Mouse (Mus musculus): ENCODE results near the gene Brd3. TPM values are rescaled to one million over a fixed set of nuclear protein-coding genes. Genes with fewer than 3 reads are reported as not detected.
"Not testable (repeated sequence)": the region's sequence is repeated elsewhere in the genome, so short reads cannot be mapped to it uniquely, and the experiment has no call there.

Brd3 gene
- 80.9 and 87.1 TPM in 2 replicates for polyA plus RNA-seq (2016; fragmentation: Nextera tagmentation; extraction: Ambion mirVana)

DNA sequence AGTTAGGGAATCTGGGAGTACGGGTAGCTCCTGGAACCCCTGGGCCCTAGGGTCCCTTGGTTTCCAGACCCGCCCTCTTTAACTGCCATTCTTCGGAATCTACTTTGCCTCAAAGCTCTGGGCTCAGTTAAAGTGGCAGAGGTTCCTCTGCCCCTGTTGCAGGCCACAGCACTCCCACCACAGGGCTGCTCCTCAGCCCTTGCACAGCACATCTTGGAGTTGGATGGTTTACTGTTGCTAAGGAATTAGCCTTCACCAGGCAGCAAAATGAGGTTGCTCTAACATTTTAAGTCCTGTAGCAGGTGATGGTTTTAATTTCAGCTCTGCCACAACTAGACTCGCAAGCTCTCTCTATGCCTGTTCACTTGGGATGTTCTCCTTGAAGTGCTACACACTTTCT, at the start of gene Brd3:
TSS of gene Brd3 (minus strand) at position 101 of the 400 bp plus-strand sequence.
- H3K9ac ChIP-seq: 0 out of 2 replicates have a peak within 1 kb of the TSS, but pooled peaks have one; percentile 25
- no peak within 1 kb of the TSS for H3K27ac ChIP-seq (ENCODE audit: poor library complexity, severe bottlenecking)
- H3K27me3 ChIP-seq (replicated peaks): no peaks in the 10 kb centered on the region
- no peaks in the 10 kb centered on the region for H3K36me3 ChIP-seq
- peaks cover 33% of the 10 kb centered on the region for H3K4me1 ChIP-seq (replicated peaks)
- 72% methylated on average over 4 of the region's 4 CpGs for WGBS
- H3K4me3 ChIP-seq: no peak within 1 kb of the TSS
- no peaks in the 10 kb centered on the region for H3K9me3 ChIP-seq (replicated peaks)
- no peak for ATAC-seq (ENCODE audit: insufficient number of reproducible peaks, low FRiP score)
- H3K4me2 ChIP-seq: no peak within 1 kb of the TSS

DNA sequence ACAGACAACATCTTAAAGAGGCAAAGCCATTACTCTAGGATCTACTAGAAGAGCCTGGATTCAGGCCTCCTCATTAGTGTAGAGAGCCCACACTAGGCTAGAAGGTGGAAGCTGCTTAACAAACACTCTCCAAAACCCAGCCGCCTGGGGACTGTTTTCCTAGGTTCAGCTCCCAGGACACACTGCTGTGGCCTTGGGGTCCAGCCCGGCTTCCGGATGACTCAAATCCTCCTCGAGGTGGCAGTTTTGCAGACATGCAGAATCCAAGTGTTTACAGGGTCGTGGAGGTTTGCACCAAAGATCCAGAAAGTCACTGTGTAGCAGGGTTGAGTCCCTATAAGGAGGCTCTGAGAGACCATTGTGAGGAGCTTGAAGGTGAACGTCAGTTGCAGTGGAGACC, 49.5 kb upstream of the Brd3 start:
- no peak for ATAC-seq (ENCODE audit: insufficient number of reproducible peaks, low FRiP score)
- H3K4me1 ChIP-seq (replicated peaks): peaks cover 26% of the 10 kb centered on the region
- WGBS: 82% methylated on average over 6 of the region's 6 CpGs
- no peak overlapping the region for H3K9ac ChIP-seq
- no peak overlapping the region for H3K4me3 ChIP-seq
- H3K36me3 ChIP-seq: no peaks in the 10 kb centered on the region
- H3K27me3 ChIP-seq (replicated peaks): peaks cover 15% of the 10 kb centered on the region
- no peak overlapping the region for H3K27ac ChIP-seq (ENCODE audit: poor library complexity, severe bottlenecking)
- no peaks in the 10 kb centered on the region for H3K9me3 ChIP-seq (replicated peaks)
- no peak overlapping the region for H3K4me2 ChIP-seq

DNA sequence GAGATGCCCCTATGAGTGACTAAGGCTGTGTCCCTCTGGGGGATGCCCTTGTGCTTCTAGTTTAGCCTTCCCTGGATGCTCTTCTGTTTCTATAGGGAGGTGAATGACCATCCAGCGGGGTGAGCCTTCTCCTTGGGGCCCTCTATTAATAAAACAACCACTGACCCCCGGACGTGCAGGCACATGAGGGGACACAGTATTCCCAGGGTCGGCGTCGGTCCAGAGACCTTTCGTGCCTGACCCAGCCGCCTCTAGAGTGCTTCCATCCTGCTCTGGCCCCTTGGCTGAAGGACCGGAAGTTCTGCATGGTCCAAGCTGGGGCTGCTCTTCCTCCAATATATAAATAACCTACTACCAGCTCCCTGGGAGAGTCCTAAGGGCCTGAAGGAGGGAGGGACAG, 46.8 kb upstream of the Brd3 start:
- Histone ChIP-seq H3K4me1 (replicated peaks) (peaks cover 22% of the 10 kb centered on the region), H3K27ac (ENCODE audit: poor library complexity, severe bottlenecking) (no peak overlapping the region), H3K36me3 (no peaks in the 10 kb centered on the region), H3K9ac (no peak overlapping the region; the same call in 1 of the 2 replicates), H3K4me3 (no peak overlapping the region), H3K9me3 (replicated peaks) (no peaks in the 10 kb centered on the region), H3K4me2 (no peak overlapping the region), H3K27me3 (replicated peaks) (peaks cover 11% of the 10 kb centered on the region)
- ATAC-seq (ENCODE audit: insufficient number of reproducible peaks, low FRiP score): no peak
- WGBS: 65% methylated on average over 9 of the region's 9 CpGs

DNA sequence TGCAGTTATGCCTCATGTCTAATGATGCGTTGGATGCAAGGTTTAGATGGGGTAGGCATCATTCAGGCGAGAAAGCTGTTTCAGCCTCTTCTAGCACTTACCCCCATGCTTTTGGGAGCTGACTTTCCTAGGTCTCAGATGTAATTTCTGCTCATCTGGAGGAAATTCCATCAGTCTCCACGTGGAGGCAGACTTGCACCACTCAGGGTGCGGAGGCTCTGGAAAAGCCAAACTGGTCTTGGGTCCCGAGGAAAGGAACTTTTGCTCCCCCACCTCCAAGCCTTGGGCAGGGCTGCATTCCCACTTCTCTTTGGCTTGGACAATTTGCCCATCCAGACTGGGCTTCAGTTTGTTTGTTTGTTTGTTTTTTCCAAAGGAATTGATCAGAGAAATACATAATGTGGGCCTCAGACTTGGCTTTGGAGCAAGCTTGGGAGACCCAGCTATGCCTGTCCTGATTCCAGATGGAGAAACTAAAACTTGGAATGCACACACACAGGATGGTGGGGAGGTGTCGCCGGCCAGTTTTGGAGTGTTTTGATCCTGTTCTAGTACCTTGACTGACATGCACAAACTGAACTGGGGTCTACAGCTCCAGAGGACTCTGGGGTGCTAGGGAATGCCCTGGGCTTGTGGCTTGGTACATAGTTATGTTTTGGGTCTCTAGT, 45.3 kb upstream of the Brd3 start:
- Histone ChIP-seq H3K36me3 (no peaks in the 10 kb centered on the region), H3K4me1 (replicated peaks) (peaks cover 22% of the 10 kb centered on the region), H3K4me2 (no peak overlapping the region), H3K4me3 (no peak overlapping the region), H3K27ac (ENCODE audit: poor library complexity, severe bottlenecking) (no peak overlapping the region), H3K27me3 (replicated peaks) (peaks cover 11% of the 10 kb centered on the region), H3K9me3 (replicated peaks) (peaks cover 6% of the 10 kb centered on the region), H3K9ac (no peak overlapping the region)
- no peak for ATAC-seq (ENCODE audit: insufficient number of reproducible peaks, low FRiP score)
- 18% methylated on average over 7 of the region's 7 CpGs for WGBS

DNA sequence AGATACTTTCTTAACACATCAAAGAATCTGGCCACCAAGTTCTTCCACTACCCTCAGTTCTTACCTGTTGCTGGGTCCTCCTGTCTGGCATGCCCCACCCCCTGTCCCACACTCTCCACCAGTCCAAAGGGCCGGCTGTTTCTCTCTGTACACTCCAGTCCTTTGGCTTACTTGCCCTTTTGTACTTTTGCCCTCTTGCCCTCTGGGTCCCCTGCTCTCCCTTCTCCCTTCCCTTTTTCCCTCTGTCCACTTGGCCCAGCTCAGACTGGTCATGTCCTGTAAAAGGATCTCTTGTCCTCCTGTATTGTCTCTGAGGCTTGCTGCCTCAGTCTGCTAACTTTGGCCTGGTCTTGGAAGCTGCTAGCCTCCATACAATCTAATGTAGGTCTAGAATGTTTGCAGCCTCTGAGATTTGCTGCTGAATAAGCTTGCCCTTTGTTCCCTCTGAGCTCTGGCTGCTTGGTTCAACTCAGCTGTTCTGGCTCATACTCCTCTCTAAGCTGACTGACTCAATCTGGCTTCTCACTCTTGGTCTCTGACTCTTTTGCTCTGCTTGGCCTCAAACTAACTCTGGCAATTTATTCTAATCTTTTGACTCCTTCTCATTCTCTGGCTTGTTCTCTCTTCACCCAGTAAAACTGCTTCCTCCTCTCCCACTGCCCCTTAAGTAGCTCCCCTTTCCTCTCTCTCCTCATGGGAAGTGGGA, 41.4 kb upstream of the Brd3 start:
- no peak for ATAC-seq (ENCODE audit: insufficient number of reproducible peaks, low FRiP score)

DNA sequence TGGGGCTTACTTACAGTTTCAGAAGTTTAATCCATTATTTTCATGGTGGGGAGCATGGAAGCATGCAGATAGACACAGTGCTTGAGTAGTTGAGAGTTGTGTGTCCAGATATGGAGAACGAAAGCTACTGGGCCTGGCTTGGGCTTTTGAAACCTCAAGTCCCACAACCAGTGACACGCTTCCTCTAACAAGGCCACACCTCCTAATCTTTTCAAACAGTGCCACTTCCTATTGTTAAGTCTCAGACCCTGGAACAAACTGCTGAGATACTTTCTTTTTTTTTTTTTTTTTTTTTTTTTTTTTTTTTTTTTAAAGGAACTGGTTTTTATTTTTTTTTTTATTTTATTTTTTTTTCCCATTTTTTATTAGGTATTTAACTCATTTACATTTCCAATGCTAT, 40.5 kb upstream of the Brd3 start:
- 85% methylated on average over 2 of the region's 2 CpGs for WGBS
- no peak for ATAC-seq (ENCODE audit: insufficient number of reproducible peaks, low FRiP score)
- H3K4me2 ChIP-seq: no peak overlapping the region
- peaks cover 11% of the 10 kb centered on the region for H3K9me3 ChIP-seq (replicated peaks)
- H3K36me3 ChIP-seq: no peaks in the 10 kb centered on the region
- 0 out of 2 replicates have a peak, but pooled peaks cover 3% of the 10 kb centered on the region for H3K4me1 ChIP-seq (replicated peaks)
- no peaks in the 10 kb centered on the region for H3K27me3 ChIP-seq (replicated peaks)
- no peak overlapping the region for H3K27ac ChIP-seq (ENCODE audit: poor library complexity, severe bottlenecking)
- H3K4me3 ChIP-seq: no peak overlapping the region
- no peak overlapping the region for H3K9ac ChIP-seq

More for the DNA sequence above, 41.4 kb upstream of the Brd3 start:
- Histone ChIP-seq H3K9ac (no peak overlapping the region), H3K4me3 (no peak overlapping the region), H3K27me3 (replicated peaks) (no peaks in the 10 kb centered on the region), H3K27ac (ENCODE audit: poor library complexity, severe bottlenecking) (no peak overlapping the region), H3K4me2 (no peak overlapping the region), H3K4me1 (replicated peaks) (0 out of 2 replicates have a peak, but pooled peaks cover 7% of the 10 kb centered on the region), H3K36me3 (no peaks in the 10 kb centered on the region), H3K9me3 (replicated peaks) (peaks cover 11% of the 10 kb centered on the region)
- 80% methylated on average over 1 of the region's 1 CpGs for WGBS

DNA sequence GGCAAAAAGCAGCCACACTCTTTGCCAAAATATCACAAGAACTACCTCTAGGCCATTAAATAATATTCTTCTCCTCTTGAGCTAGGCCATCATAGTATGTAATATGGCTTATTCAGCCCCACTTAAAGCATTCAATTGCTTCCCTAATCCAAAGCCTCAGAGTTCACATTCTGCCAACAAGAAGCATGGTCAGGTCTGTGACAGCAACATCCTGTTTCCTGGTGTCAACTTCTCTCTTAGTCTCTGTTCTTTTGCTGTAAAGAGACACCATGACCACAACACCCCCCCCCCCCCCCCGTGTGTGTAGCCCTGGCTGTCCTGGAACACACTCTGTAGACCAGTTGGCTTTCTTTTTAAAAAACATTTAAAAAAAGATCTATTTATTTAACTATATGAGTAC, 39.9 kb upstream of the Brd3 start:
- H3K4me3 ChIP-seq: no peak overlapping the region
- 54% methylated on average over 1 of the region's 1 CpGs for WGBS
- no peak for ATAC-seq (ENCODE audit: insufficient number of reproducible peaks, low FRiP score)

DNA sequence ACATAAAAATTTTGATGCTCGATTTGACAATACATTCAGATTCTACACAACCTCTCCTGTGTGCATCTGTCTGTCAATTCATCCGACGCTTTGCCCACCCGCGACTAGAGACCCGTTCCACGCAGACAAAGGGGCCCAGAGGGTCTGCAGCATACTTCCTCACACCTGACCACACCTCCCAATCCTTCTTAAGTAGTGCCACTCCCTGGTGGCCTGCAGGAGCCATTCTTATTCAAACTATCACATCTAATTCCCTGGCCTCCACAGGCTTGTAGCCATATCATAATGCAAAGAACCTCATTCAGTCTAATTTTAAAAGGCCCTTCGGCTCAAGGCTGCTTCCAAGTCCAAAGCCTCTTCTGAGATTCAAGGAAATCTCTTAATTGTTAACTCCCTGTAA, 38.6 kb upstream of the Brd3 start:
- not testable (repeated sequence) for ATAC-seq (ENCODE audit: insufficient number of reproducible peaks, low FRiP score); H3K9ac ChIP-seq; H3K27me3 ChIP-seq (replicated peaks); H3K27ac ChIP-seq (ENCODE audit: poor library complexity, severe bottlenecking); H3K4me2 ChIP-seq; H3K4me1 ChIP-seq (replicated peaks); H3K4me3 ChIP-seq; H3K36me3 ChIP-seq
- H3K9me3 ChIP-seq (replicated peaks): peaks cover 11% of the 10 kb centered on the region
- 91% methylated on average over 8 of the region's 8 CpGs for WGBS

More for the DNA sequence above, 39.9 kb upstream of the Brd3 start:
- no peaks in the 10 kb centered on the region for H3K27me3 ChIP-seq (replicated peaks)
- H3K9me3 ChIP-seq (replicated peaks): peaks cover 11% of the 10 kb centered on the region
- H3K27ac ChIP-seq (ENCODE audit: poor library complexity, severe bottlenecking): no peak overlapping the region
- H3K4me1 ChIP-seq (replicated peaks): no peaks in the 10 kb centered on the region
- H3K4me2 ChIP-seq: no peak overlapping the region
- H3K9ac ChIP-seq: no peak overlapping the region
- H3K36me3 ChIP-seq: no peaks in the 10 kb centered on the region

DNA sequence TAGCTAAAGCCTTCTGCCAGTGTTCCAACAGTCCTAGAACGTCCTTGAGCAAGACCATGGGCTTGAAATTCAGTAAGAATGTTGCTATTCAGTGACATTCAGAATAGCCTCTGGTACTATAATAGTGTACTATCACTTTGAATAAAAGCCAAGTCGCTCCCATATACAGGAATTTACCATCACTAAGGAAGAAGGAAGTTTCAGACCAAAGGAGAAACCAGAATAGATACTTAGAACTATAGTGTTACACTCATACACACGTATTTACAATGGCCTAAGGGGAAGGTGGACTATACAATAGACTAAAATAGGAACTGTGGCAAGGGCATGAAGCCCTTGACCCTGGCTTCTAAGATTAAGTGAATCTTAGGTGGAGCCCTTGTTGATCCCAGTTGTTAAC, 38.1 kb upstream of the Brd3 start:
- not testable (repeated sequence) for H3K4me3 ChIP-seq; H3K27ac ChIP-seq (ENCODE audit: poor library complexity, severe bottlenecking); H3K36me3 ChIP-seq; H3K27me3 ChIP-seq (replicated peaks); H3K4me2 ChIP-seq; H3K9ac ChIP-seq; ATAC-seq (ENCODE audit: insufficient number of reproducible peaks, low FRiP score)
- Histone ChIP-seq H3K4me1 (replicated peaks) (peaks cover 12% of the 10 kb centered on the region), H3K9me3 (replicated peaks) (peaks cover 11% of the 10 kb centered on the region)
- WGBS: 75% methylated on average over 3 of the region's 3 CpGs

DNA sequence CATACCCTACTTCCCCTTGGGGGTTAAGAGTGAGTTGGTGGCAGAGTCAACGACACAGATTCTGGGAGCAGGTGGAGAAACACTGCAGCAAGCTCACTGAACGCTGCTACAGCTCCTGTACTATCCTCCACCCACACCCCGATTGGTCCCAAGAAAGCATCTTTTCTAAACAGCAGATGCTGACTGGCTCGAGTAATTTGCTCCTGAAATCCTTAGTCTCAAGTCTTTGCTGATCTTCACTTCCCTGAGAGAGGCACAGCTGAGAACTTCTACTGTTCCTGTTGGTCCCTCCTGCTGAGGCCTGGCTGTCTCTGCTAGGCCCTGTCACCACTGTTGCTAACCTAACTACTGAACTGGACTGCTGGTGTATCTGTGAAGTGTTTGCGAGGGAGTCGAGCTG, 37.2 kb upstream of the Brd3 start:
- Histone ChIP-seq H3K27ac (ENCODE audit: poor library complexity, severe bottlenecking) (no peak overlapping the region), H3K27me3 (replicated peaks) (no peaks in the 10 kb centered on the region), H3K9ac (no peak overlapping the region), H3K4me2 (no peak overlapping the region), H3K4me3 (no peak overlapping the region), H3K36me3 (no peaks in the 10 kb centered on the region), H3K9me3 (replicated peaks) (peaks cover 11% of the 10 kb centered on the region), H3K4me1 (replicated peaks) (peaks cover 13% of the 10 kb centered on the region)
- WGBS: 78% methylated on average over 6 of the region's 6 CpGs
- ATAC-seq (ENCODE audit: insufficient number of reproducible peaks, low FRiP score): no peak

DNA sequence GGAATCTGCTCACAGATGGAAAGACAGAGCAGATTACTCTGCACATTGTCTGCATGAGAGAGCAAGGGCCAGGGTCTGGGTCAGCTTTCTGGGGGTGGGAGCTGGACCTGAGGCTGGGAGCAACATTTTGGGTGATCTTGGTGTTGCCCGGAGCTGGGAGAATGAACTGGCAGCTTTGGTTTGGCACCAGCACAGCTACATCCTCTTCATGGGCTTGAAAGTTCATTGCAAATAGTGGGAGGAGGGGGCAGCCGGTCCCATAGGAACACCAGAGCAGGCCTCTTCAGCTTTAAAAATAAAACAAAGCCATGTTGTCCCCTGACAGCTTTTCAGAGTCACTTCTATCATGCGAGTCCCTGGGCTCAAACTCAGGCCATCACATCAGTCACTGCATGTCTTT, 33.8 kb upstream of the Brd3 start:
- Histone ChIP-seq H3K4me1 (replicated peaks) (peaks cover 16% of the 10 kb centered on the region), H3K36me3 (peaks cover 5% of the 10 kb centered on the region), H3K9ac (0 out of 2 replicates have a peak overlapping the region, but pooled peaks have one; percentile 62), H3K27me3 (replicated peaks) (no peaks in the 10 kb centered on the region), H3K4me2 (peak overlapping the region; percentile 70), H3K4me3 (no peak overlapping the region), H3K27ac (ENCODE audit: poor library complexity, severe bottlenecking) (no peak overlapping the region), H3K9me3 (replicated peaks) (no peaks in the 10 kb centered on the region)
- no peak for ATAC-seq (ENCODE audit: insufficient number of reproducible peaks, low FRiP score)
- 86% methylated on average over 3 of the region's 3 CpGs for WGBS
